Mouse (Mus musculus) layer of hippocampus, adult 9-11 months (tissue): ENCODE measurements around the gene Hoxc8.

Experiments used
- DNase-seq: peaks from one replicate; pipeline ENCODE4 v3.0.0; 2022

Gene Hoxc8

DNA sequence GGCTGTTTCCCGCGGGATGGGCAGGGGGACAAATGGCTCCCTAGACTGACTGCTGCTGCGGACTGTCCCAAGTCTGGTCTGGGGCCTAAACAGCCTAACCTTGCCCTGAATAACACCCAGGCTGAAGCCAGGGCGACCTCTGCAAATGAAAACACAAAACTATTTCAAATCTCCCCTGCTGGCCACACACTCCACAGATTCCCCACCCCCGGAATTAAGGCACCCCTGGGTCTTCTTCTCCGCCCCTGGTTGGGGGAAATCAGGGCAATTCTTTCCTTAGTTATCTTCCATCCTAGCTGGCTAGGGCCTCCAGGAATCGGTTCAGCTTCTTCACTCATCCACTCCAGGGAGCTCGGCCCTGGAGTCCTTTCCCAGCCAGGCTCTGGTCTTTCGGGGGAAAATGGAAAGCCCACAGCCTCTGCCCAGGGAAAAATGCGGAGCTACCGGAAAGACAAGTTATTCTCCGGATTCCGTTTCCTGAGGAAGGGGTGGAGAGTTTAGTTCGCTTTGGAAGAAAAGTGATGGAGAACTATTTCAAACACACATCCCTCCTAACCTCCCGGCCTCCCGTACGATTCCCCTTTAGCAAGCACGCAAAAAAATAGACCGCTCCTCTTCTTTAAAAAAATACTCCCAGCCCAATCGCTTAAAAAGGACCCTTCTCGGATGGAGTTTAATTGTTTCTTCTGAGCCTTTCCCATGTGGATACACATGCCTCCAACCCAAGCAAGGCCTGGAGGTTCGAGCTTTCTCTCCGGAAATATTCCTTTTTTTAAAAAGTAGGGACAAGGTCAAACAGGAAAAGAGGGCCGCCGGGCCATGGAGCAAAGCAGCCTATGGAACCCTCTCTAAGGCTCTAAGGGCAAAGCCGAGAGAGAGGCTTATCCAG lies 25.2 kb upstream of the Hoxc8 start:
- DNase-seq = no peak

DNA sequence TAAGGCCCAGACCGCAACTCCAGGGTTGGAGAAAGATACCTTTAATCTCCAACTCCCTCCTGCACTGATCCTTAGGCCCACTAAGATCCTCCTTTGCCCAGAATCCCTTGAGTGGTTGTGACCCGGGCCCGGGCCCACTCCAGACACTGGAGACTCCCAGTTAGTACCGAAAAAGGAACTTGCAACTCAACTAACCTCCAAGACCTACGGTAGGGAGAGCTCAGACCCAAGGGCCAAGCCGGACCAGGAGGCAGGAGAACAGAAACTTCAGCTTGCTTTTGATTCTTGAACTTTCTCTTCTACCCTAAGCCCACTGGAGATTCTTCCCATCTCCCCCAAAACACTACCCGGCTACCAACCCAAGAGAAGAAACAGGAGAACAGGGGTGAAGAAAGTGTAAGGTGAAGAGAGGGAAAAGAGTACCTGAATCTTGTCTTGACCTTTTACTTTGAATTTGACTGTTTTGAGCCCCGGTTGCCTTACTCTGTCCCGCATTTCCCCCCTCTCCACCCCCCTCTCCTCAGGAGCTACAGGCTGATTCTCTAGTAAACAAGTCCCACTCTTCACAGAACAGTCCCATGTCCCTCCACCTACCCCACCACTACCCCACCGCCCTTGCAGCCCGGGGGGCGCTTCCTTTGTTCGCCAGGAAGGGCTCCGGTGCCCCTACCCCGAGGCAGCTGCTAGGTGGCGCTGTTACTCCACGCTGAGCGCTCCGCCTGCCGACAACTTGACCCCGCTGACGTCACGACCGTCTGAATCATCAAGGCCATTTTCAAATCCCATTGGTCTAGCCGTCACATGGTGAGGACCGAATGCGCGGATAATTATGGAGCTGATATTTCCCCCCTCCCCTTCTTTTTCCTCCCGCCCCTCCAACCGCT lies 24.3 kb upstream of the Hoxc8 start:
- no peak for DNase-seq

DNA sequence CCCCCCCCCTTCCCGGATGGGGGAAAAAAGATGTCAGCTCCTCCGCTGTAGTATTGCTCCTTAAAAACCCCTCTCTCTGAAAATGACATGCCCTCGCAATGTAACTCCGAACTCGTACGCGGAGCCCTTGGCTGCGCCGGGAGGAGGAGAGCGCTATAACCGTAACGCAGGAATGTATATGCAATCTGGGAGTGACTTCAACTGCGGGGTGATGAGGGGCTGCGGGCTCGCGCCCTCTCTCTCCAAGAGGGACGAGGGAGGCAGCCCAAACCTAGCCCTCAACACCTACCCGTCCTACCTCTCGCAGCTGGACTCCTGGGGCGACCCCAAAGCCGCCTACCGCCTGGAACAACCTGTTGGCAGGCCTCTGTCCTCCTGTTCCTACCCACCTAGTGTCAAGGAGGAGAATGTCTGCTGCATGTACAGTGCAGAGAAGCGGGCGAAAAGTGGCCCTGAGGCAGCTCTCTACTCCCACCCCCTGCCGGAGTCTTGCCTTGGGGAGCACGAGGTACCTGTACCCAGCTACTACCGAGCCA lies 23.6 kb upstream of the Hoxc8 start, which contains the start of gene Hoxc10:
TSS of gene Hoxc10 (plus strand) at position 21 of the 536 bp plus-strand sequence.
- no peak for DNase-seq

DNA sequence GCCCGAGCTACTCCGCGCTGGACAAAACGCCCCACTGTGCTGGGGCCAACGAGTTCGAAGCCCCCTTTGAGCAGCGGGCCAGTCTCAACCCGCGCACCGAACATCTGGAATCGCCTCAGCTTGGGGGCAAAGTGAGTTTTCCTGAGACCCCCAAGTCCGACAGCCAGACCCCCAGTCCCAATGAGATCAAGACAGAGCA lies 23.2 kb upstream of the Hoxc8 start, which contains the start of gene Hoxc5:
TSS of gene Hoxc5 (plus strand) at position 132 of the 199 bp plus-strand sequence.
- DNase-seq = no peak

DNA sequence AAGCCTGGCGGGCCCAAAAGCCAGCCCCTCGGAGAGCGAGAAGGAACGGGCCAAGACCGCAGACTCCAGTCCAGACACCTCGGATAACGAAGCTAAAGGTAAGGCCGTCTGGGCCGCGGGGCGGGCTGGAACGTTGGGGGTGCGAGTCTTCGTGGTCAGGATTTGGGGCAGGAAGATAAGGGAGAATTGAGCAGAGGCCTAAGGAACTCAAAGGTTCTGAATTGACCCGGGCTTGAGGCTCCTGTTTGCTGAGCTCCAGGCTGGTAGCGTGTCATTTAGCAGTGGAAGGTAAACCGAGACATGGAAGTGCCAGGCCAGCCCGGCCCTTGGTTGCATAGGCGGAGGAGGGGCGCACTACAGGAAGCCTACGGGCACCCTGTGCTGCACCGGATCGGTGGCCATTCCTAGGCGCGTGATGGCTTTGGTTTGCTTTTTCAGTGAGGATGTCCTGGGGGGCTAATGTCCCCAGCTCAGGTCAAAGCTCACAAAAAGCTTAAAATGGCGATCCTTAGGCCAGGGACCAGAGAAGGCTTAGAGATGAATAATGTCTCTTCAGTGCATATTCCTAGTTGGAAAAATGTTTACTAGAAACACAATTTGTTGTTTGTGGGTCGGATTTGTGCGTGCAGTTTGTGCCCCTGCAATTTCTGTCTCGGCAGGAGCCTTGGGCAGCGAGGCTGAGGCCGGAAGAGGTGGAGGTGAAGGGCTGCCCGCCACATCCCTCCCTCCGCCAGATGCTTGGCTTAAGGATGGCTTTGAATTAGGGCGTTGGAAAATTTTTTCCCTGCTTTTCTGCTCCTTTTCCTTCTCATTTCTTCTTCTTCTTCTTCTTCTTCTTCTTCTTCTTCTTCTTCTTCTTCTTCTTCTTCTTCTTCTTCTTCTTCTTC lies 22.7 kb upstream of the Hoxc8 start:
- DNase-seq = no peak

DNA sequence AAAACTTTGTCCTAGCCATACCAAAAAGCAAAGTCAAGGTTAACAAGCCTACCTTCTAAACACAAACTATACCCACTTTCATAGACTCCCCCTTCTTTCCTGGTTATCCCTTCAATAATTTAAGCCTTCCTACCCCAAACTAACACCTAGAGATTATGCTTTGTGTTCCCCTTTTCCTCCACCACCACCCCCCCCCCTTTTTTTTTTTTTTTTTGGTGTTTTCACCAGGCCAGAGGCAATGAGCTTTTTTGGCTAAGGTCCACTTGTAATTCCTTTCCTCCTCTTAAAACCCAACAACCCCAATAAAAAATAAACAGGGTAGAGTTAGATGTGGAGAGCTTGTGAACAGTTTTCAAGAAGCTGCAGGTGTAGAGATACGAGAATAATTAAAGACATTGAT lies 21.1 kb upstream of the Hoxc8 start:
- DNase-seq = no peak

DNA sequence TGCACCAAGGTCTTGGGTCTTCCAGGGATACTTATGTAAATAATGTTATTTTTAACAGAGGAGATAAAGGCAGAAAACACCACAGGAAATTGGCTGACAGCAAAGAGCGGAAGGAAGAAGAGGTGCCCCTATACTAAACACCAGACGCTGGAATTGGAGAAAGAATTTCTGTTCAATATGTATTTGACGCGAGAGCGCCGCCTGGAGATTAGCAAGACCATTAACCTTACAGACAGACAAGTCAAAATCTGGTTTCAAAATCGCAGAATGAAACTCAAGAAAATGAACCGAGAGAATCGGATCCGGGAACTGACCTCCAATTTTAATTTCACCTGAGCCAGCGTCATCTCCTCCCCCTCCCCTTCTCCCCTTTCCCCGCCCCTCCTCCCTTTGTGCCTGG lies 19.7 kb upstream of the Hoxc8 start:
- no peak for DNase-seq

DNA sequence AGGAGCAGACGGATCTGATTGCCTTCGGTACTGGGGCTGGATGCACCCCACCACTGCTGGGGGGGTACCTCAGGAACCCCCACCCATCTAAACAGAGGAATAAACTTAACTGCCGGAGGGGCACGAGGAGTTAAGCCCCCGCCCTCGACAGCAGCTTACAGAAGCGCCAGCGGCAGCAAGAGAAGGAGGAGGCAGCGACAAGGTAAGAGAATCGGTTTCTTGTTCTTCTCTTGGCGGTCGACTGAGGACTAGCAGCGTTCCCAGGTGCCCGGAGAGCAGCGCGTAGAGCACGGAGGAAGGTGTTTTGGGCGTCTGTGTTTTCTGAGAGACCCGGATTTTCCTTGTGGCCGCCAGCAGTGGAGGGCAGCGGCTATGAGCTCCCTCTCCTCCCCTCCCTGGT lies 18.2 kb upstream of the Hoxc8 start:
- DNase-seq = no peak

DNA sequence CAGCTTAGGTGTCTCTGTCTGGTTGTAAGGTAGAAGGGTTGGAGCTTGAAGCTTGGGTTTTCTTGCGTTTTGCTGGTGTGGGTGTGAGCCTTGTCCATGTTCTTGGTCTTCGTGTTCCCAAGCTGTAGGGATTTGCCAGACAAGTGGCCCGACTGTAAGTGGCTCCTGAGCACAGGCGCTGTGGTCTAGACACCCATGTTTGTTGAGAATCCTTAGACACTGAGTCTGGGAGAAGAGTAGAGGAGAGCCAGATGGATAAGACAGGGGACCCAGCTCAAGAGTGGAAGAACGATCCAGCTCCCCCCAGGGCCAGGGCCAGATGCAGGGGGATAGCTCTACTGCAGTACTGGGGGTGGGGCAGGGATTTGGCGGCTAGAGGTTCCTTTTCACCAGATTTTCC lies 17.7 kb upstream of the Hoxc8 start:
- no peak for DNase-seq

DNA sequence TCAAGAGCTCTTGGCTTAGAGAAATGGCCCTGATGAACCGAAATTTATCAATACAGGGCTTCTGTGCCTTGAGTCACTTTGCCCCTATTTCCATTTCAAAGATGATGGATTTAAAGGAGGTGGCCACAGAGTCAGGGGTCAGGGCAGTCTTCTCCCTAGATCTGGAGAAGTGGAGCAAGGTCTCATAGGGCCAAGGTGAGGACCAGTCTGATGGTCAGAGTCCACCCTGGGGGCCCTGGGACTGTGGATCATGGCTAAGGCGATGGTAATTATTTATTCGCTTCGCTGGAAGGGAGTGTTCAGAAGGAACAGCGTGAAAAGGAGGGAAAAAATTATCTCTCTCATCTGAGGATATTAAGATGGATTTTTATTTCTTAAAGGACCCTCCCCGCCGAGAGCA lies 15.4 kb upstream of the Hoxc8 start:
- DNase-seq = no peak

DNA sequence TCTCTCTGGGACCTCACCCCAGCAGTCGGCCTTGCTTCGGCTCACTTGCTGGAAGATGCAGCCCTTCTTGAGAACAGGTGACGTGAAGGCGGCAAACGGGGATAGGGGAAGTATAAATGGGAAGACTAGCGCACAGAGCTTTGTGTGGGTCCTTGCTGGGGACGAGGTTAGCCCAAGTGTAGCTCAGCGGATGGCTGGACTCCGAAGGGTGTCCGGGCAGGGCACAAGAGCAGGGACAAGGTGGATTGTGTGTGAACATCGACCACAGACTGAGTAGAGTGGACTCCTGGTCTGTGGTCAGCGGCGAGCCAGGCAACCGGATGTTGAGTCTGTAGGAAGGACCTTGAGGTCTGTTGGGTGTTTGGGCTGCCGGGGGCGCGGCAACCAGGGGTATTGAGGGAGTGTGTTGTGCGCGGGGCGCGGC lies 14.7 kb upstream of the Hoxc8 start:
- DNase-seq = no peak

DNA sequence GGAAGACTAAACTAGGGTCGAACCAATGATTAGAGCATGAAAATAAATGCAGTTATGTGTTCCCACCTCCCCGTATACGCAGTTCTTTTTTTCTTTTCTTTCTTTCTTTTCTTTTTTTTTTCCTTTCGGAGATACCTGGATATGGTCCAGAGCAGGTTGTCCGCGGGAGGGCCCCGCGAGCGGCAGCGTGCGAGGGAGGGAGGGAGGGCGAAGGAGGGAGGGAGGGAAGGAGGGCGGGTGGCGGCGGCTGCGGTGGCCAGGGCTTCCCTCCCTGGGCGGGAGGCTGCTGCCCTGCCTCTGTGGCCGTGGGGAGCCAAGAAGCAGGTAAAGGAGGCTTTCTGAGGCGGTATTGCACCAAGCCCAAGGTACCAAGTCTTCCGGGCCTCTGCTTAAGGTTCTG lies 14.2 kb upstream of the Hoxc8 start, which contains the start of gene Hoxc9:
TSS of gene Hoxc9 (plus strand) at position 269 of the 400 bp plus-strand sequence.
- no peak for DNase-seq

DNA sequence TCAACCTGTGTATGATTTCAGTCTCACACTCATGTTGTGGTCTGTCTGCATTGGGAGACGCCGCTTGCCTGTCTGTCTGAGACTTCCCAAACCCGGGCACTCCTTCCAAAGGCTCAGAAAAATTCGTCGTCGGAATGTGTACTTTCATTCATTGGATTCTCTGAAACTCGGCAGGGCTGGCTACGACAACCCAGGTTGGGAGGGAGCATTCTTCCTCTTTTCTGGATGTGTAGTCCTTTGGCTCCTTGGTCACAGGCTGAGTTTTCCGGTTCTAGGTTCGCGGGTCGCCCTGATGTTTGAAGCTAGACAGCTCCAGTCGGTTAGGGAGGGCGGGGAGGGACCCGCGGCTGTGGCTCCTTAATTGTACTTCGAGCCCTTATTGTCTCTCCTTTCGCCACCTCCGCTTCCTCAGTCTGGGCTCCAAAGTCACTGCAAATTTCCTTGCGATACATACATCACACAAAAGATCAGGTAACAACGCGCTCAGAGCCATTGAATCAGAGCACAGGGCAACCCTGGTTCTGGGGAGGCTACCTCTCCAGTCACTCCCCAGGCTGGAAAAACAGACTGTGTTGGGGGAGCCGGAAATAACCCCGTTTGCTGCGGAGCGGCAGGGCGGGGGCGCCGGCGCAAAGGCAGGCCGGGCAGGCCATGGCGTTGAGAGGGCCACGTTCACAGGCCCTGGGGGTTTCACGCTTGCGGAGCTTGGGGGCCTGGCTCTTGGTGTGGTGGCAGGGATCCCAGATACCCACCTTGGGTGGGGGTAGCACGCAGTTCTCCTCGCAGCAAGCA lies 13.6 kb upstream of the Hoxc8 start:
- no peak for DNase-seq

DNA sequence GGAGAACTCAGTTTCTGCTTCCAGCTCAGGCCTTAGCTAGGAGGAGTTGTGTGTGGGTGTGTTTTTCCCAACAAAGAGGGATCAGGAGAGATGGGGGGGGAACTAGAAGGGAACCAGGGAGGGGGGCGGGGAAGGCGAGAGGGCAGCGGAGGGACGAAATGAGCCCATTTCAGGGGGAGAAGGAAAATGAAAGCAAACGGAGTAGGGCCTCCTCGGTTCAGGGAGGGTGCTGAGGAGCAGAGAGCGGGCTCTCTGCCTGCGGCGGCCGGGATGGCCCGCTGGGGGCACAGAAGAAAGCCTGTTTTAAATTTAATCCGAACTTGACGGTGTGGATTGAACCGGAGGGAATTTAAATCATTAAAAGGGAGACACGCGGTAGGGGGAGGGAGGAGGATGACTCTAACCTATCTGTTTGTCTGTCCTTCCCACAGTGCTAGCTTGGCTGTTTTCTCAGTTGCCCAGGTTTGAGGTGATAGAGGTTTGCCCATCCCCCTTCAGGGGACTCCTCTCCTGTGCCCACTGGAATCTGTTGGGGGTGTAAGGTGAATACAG lies 12.9 kb upstream of the Hoxc8 start:
- DNase-seq = no peak

DNA sequence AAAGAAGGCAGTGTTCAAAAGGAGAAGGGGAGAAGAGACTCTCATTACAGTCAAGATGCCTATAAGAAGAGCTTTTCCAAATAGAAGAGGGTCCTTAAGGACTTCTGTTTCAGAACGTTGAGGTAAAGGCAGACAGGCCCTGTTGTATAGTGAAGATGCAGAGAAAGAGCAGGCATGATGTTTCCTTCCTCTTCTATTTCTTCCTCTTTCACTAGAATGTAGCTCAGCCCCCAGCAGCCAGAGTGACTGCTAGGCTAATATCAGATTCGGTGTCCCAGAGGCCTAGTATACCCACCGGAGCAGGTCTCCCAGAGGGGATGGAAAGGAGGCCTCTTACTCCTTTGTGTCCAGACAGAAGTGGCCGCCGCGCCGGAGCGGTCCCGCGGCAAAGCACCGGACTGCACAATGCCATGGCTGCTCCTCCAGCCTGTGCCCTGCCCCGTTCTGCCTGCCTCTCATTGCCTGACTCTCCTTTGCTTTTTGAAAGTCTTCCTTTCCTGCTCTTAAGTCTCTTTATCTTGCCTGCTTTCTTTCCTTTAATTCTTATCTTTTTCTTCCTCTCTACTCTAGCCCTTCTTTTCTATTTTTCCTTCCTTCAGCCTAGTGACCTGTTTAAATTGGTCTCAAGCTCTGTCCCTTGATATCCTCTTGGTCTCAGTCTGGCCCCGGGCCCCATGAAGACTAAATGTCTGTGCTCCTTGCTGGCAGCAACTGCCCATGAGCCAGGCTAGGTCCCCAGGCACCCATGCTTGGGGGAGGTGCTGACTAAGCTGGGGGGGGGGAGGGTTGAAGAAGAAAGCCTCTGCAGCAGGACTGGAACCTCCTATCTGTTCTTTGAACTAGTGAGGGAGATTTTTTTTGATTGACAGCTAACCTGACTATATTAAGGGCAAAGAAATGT lies 11.5 kb upstream of the Hoxc8 start:
- no peak for DNase-seq

DNA sequence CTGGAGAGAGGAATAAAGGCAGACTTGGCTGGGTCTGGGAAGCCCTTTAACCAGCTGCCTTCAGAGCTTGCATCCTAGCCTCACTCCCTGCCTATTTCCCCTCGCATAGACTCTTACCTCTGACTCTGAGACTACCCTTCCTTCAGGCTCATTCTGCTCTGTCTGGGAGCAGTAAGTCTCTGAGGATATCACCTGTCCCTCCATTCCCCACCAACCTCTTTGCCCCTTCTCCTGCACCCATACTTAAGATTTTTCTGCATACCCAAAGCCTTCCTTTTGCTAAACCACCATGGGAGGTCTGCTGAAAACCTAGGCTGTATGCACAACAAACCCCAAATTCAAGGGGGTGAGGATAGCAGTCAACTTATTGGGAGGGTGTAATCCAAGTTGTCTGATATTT lies 10.5 kb upstream of the Hoxc8 start:
- no peak for DNase-seq

DNA sequence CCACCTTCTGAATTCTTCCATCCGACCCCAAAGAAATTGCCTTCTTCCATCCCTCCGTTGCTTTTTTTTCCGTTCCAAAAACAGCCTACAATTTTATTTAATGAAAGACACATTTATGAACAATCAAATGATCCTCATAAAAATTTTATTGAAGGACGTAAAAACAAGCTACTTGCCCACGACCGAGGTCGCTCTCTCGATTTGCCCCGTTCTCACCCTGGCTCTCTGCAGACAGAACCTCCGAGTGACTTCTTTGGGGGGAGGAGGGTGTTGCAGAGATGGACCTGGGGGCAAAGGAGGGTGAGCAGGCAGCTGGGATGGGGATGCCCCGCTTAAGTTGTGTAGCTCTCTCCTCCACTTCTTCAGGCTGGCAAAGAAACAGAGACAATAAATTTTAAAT lies 10.1 kb upstream of the Hoxc8 start:
- no peak for DNase-seq

DNA sequence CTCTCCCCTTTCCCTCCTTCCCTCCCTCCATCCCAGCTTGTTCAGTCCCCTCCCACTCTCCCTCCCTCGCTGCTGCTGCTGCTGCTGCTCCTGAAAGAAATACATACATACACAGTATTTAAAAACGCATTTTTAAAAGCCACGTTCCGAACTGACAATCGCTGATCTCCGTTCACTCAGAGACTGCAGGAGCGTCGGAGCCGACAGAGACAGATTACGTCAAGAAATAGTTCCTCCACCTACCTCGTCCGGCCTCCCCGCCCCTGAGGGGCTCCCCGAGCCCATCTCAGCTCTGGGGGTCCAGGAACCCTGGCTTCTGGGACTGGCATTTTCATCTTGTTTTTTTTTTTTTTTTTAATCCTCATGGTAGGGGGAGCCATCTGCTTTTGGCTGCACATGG lies 9.5 kb upstream of the Hoxc8 start:
- no peak for DNase-seq

DNA sequence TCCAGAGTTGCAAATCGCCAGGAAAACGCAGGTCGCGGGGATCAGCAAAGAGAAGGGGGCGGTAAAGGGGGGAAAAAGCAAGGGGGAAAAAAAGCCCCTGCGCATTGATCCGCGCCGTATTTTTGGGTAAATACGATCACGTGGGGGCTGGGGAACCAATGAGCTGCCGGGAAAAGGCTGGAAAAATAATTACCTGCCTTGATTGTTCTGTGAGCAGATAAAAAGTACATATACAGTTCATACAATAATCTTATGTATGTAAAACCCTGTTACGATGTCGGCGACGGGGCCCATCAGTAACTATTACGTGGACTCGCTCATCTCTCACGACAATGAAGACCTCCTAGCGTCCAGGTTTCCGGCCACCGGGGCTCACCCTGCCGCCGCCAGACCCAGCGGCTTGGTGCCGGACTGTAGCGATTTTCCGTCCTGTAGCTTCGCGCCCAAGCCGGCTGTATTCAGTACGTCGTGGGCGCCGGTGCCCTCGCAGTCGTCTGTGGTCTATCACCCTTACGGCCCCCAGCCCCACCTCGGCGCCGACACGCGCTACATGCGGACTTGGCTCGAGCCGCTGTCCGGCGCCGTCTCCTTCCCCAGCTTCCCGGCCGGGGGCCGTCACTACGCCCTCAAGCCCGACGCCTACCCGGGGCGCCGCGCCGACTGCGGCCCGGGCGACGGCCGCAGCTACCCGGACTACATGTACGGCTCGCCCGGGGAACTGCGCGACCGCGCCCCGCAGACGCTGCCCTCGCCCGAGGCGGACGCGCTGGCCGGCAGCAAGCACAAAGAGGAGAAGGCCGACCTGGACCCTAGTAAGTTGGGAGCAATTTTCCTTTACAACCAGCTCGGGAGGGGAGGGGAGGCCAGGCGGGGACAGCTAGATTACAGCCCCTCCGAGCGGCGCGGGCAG lies 8.8 kb upstream of the Hoxc8 start:
- no peak for DNase-seq
